Mouse (Mus musculus): ENCODE data around the gene Pjvk.

- TF ChIP-seq POLR2A (IDR thresholded peaks at IDR 0.05; ENCODE audit: low read depth, low read length): no peak
- TF ChIP-seq CTCF (IDR thresholded peaks at IDR 0.05; ENCODE audit: extremely low read depth, insufficient read depth, insufficient read length, insufficient replicate concordance): no peak
These were observed 27.2 kb downstream of the Pjvk start for GRCm38 (mm10) chr2:76675451-76675850.
